Mouse (Mus musculus) kidney, postnatal 0 days (tissue): ENCODE data around the gene Nudt8. TPM values are rescaled to one million over a fixed set of nuclear protein-coding genes. Genes with fewer than 3 reads are reported as not detected.
"Not testable (repeated sequence)": the region's sequence is repeated elsewhere in the genome, so short reads cannot be mapped to it uniquely, and the experiment has no call there.

Source experiments
- ATAC-seq: fragments of 200-750 bp; cut with Nextera tagmentation; replicated peaks from 2 replicates; pipeline ENCODE4 v1.8.0; 2017; ENCODE audit warnings: low read depth, moderate number of reproducible peaks, moderate TSS enrichment, moderate library complexity; ENCODE audit not compliant: low FRiP score
- DNase-seq: peaks from one replicate; pipeline ENCODE4 v3.0.0-alpha.2; 2016; ENCODE audit warnings: low spot score
- H3K27ac ChIP-seq: fragments of 300-500 bp; sonication (generic); 2 replicates; pipeline ENCODE4 v1.5.1; 2014; ENCODE audit warnings: mild to moderate bottlenecking
- H3K27me3 ChIP-seq: fragments of 300-500 bp; sonication (generic); 2 replicates; pipeline ENCODE4 v1.6.1; 2014; ENCODE audit warnings: low read length, mixed read lengths; ENCODE audit not compliant: insufficient read depth
- H3K36me3 ChIP-seq: fragments of 300-500 bp; sonication (generic); 2 replicates; pipeline ENCODE4 v1.6.1; 2014; ENCODE audit warnings: low read length, mixed read lengths; ENCODE audit not compliant: insufficient read depth
- H3K4me1 ChIP-seq: fragments of 300-500 bp; sonication (generic); replicated peaks from 2 replicates; pipeline ENCODE4 v1.6.1; 2014; ENCODE audit warnings: antibody characterized with exemption, low read length, mixed read lengths; ENCODE audit not compliant: insufficient read depth
- H3K4me2 ChIP-seq: fragments of 300-500 bp; sonication (generic); 2 replicates; pipeline ENCODE4 v1.6.1; 2014; ENCODE audit warnings: mild to moderate bottlenecking, low read length, moderate library complexity, mixed read lengths
- H3K4me3 ChIP-seq: fragments of 300-500 bp; sonication (generic); replicated peaks from 2 replicates; pipeline ENCODE4 v1.5.1; 2014; ENCODE audit warnings: low read depth, low read length
- H3K9ac ChIP-seq: fragments of 300-500 bp; sonication (generic); 2 replicates; pipeline ENCODE4 v1.6.1; 2014; ENCODE audit warnings: low read depth, low read length
- H3K9me3 ChIP-seq: fragments of 300-500 bp; sonication (generic); replicated peaks from 2 replicates; pipeline ENCODE4 v1.6.1; 2016; ENCODE audit warnings: low read length, inconsistent platforms, mixed read lengths
- CTCF ChIP-seq: IDR thresholded peaks from 2 replicates; pipeline ENCODE4 v1.5.1; 2016; ENCODE audit warnings: antibody characterized with exemption, low read depth, mild to moderate bottlenecking, moderate library complexity
- WGBS: fragments of 180-500 bp; shearing (Covaris S2); extraction: QIAGEN DNeasy Blood & Tissue Kit; methylation state at CpG from one replicate; pipeline ENCODE4 v1.1.7; 2014; 5-methylcytosine and 5-hydroxymethylcytosine counted together
- polyA plus RNA-seq: library from polyadenylated mRNA; unstranded; fragments of >200 nt; fragmentation: Nextera tagmentation; extraction: Ambion mirVana; gene quantifications from 2 replicates; pipeline ENCODE4 v1.2.1, GENCODE M21; 2015

The Nudt8 gene
- polyA plus RNA-seq, 1 experiment from 2014 or later = 52.2 TPM

GRCm38 (mm10) chr19:4027576-4027975 is 27.2 kb downstream of the Nudt8 start:
- no peak for ATAC-seq
- H3K36me3 ChIP-seq = no peaks in the 10 kb centered on the region
- no peaks in the 10 kb centered on the region for H3K4me1 ChIP-seq
- H3K27ac ChIP-seq = no peak overlapping the region
- no peak overlapping the region for H3K9ac ChIP-seq
- no peak for DNase-seq
- no peaks in the 10 kb centered on the region for H3K27me3 ChIP-seq
- no peak for TF ChIP-seq CTCF
- H3K4me3 ChIP-seq = no peak overlapping the region
- H3K4me2 ChIP-seq = no peak overlapping the region
- H3K9me3 ChIP-seq = no peaks in the 10 kb centered on the region

- DNase-seq = no peak
- no peak overlapping the region for H3K27ac ChIP-seq
- H3K9me3 ChIP-seq = no peaks in the 10 kb centered on the region
- H3K27me3 ChIP-seq = no peaks in the 10 kb centered on the region
- H3K36me3 ChIP-seq = no peaks in the 10 kb centered on the region
- no peak overlapping the region for H3K9ac ChIP-seq
- no peak overlapping the region for H3K4me2 ChIP-seq
- 0 out of 2 replicates have a peak, but pooled peaks cover 4% of the 10 kb centered on the region for H3K4me1 ChIP-seq
- H3K4me3 ChIP-seq = no peak overlapping the region
- no peak for TF ChIP-seq CTCF
- ATAC-seq = no peak
- 63% methylated on average over 7 of the region's 7 CpGs for WGBS
These were observed 32.3 kb downstream of the Nudt8 start for GRCm38 (mm10) chr19:4032668-4033067.

GRCm38 (mm10) chr19:4033298-4033697 is 32.9 kb downstream of the Nudt8 start:
- Histone ChIP-seq H3K27ac (no peak overlapping the region), H3K9ac (no peak overlapping the region), H3K4me1 (0 out of 2 replicates have a peak, but pooled peaks cover 4% of the 10 kb centered on the region), H3K36me3 (no peaks in the 10 kb centered on the region), H3K4me3 (no peak overlapping the region), H3K4me2 (no peak overlapping the region), H3K27me3 (no peaks in the 10 kb centered on the region), H3K9me3 (no peaks in the 10 kb centered on the region)
- ATAC-seq (no peak), DNase-seq (no peak)
- 51% methylated on average over 3 of the region's 3 CpGs for WGBS
- TF ChIP-seq CTCF = no peak

- H3K27me3 ChIP-seq = no peaks in the 10 kb centered on the region
- TF ChIP-seq CTCF = no peak
- 0 out of 2 replicates have a peak, but pooled peaks cover 4% of the 10 kb centered on the region for H3K4me1 ChIP-seq
- no peak overlapping the region for H3K9ac ChIP-seq
- no peak for ATAC-seq
- 66% methylated on average over 5 of the region's 5 CpGs for WGBS
- no peak overlapping the region for H3K4me3 ChIP-seq
- no peak for DNase-seq
- no peak overlapping the region for H3K27ac ChIP-seq
- no peaks in the 10 kb centered on the region for H3K36me3 ChIP-seq
- no peak overlapping the region for H3K4me2 ChIP-seq
- no peaks in the 10 kb centered on the region for H3K9me3 ChIP-seq
These were observed 33.4 kb downstream of the Nudt8 start for GRCm38 (mm10) chr19:4033742-4034141.

- no peak for TF ChIP-seq CTCF
- WGBS = 55% methylated on average over 12 of the region's 12 CpGs
- ATAC-seq (0 out of 2 replicates have a peak, but pooled peaks have one; percentile 46), DNase-seq (no peak)
- 0 out of 2 replicates have a peak, but pooled peaks cover 4% of the 10 kb centered on the region for H3K4me1 ChIP-seq
- H3K9me3 ChIP-seq = no peaks in the 10 kb centered on the region
- H3K4me3 ChIP-seq = no peak overlapping the region
- no peaks in the 10 kb centered on the region for H3K27me3 ChIP-seq
- no peaks in the 10 kb centered on the region for H3K36me3 ChIP-seq
- peak overlapping the region; percentile 19; the same call in 1 of the 2 replicates for H3K4me2 ChIP-seq
- H3K9ac ChIP-seq = no peak overlapping the region
- no peak overlapping the region for H3K27ac ChIP-seq
These were observed 36.1 kb downstream of the Nudt8 start for GRCm38 (mm10) chr19:4036327-4037045.

- not testable (repeated sequence) for H3K36me3 ChIP-seq, H3K4me1 ChIP-seq, H3K27me3 ChIP-seq, H3K9me3 ChIP-seq, DNase-seq
- H3K27ac ChIP-seq = peak overlapping the region; percentile 62
- peak overlapping the region; percentile 47 for H3K4me3 ChIP-seq
- peak overlapping the region; percentile 70 for H3K9ac ChIP-seq
- H3K4me2 ChIP-seq = peak overlapping the region; percentile 63
- WGBS = 16% methylated on average over 7 of the region's 8 CpGs
- 0 out of 2 replicates have a peak, but pooled peaks have one; percentile 19 for ATAC-seq
These were observed 36.9 kb downstream of the Nudt8 start for GRCm38 (mm10) chr19:4037154-4037787.
